Mouse (Mus musculus): ENCODE measurements around the gene Gm10717. TPM values are rescaled to one million over a fixed set of nuclear protein-coding genes. Genes with fewer than 3 reads are reported as not detected.
"Not testable (repeated sequence)": the region's sequence is repeated elsewhere in the genome, so short reads cannot be mapped to it uniquely, and the experiment has no call there.

Gm10717 gene
- total RNA-seq, 2 experiments from 2014 or later: not detected

GRCm38 (mm10) chr9:3023985-3024648, 1.1 kb upstream of the Gm10717 start:
- peak; percentile 55 to 75 for DNase-seq
- intact Hi-C loops (cut with DNase I): not testable (repeated sequence)

- peak; percentile 55 to 71 for DNase-seq
- intact Hi-C loops (cut with DNase I): not testable (repeated sequence)
Observed at GRCm38 (mm10) chr9:3025653-3026052, 436 bp downstream of the Gm10717 start.

- DNase-seq; intact Hi-C loops (cut with DNase I): not testable (repeated sequence)
Observed at GRCm38 (mm10) chr9:3026136-3026535, 919 bp downstream of the Gm10717 start.

GRCm38 (mm10) chr9:3026741-3027140, 1.5 kb downstream of the Gm10717 start:
- DNase-seq; intact Hi-C loops (cut with DNase I): not testable (repeated sequence)

- intact Hi-C loops (cut with DNase I); DNase-seq: not testable (repeated sequence)
Observed at GRCm38 (mm10) chr9:3027200-3027599, 2.0 kb downstream of the Gm10717 start.

GRCm38 (mm10) chr9:3029276-3030000, 4.2 kb downstream of the Gm10717 start:
- intact Hi-C loops (cut with DNase I): not testable (repeated sequence)
- DNase-seq: peak in 1 of 2 experiments; percentile 2

- DNase-seq; intact Hi-C loops (cut with DNase I): not testable (repeated sequence)
Observed at GRCm38 (mm10) chr9:3030677-3031318, 5.6 kb downstream of the Gm10717 start.

- intact Hi-C loops (cut with DNase I); DNase-seq: not testable (repeated sequence)
Observed at GRCm38 (mm10) chr9:3034299-3034698, 9.1 kb downstream of the Gm10717 start, which contains the start of gene Gm17535. Gene Gm17535 (plus strand): TSS chr9:3034599.

- intact Hi-C loops (cut with DNase I); DNase-seq: not testable (repeated sequence)
Observed at GRCm38 (mm10) chr9:3036577-3036976, 11.4 kb downstream of the Gm10717 start, which contains the start of gene Gm10715. Gene Gm10715 (plus strand): TSS chr9:3036877.

GRCm38 (mm10) chr9:3038161-3038560, 12.9 kb downstream of the Gm10717 start:
- intact Hi-C loops (cut with DNase I); DNase-seq: not testable (repeated sequence)

Small RNAs within 50 kb of the gene (microRNA-seq; reads per million reads assigned to microRNA genes)
- gene Mir101c (ENCODE audit: borderline number of aligned reads in 2 of 2): 0 reads per million in 2 experiments

Other genes starting within 250 kb of the Gm10717 start
- gene Gm10722, start 24.5 kb upstream of the Gm10717 start, total RNA-seq (2021): not detected
- gene Gm11168, start 22.1 kb upstream of the Gm10717 start, total RNA-seq (2021): not detected
- gene Gm10721, start 12.3 kb upstream of the Gm10717 start, total RNA-seq (2021): not detected
- gene Gm10720, start 9.8 kb upstream of the Gm10717 start, total RNA-seq (2021): not detected
- gene Gm10719, start 8.0 kb upstream of the Gm10717 start, total RNA-seq (2021): under 1 TPM in 1 of 2 experiments, not detected in 1; 0.69 TPM
- gene Gm10718, start 1.9 kb upstream of the Gm10717 start, total RNA-seq (2021): under 1 TPM in 1 of 2 experiments, not detected in 1; 0.89 TPM
- gene Gm17535, start 9.2 kb downstream of the Gm10717 start, total RNA-seq (2021): not detected
- not detected for gene Gm10715, start 11.5 kb downstream of the Gm10717 start, total RNA-seq (2021)